Mouse (Mus musculus) T-helper 17 cell (primary cell): ENCODE measurements around the gene Esr1.
"Not testable (repeated sequence)": the region's sequence is repeated elsewhere in the genome, so short reads cannot be mapped to it uniquely, and the experiment has no call there.

Experiments used
- in situ Hi-C, 2 experiments: fragments of 300-600 bp; cut with MboI, MseI; formaldehyde crosslinking; loops; 1 replicate in 1 of 2; 2 replicates in 1 of 2; pipeline ENCODE4 v1.15.1; 2025; ENCODE audit warnings: high pct_unique_total_duplicates in 2 of 2

Gene Esr1

GRCm38 (mm10) chr10:4611386-4612155 is at the start of gene Esr1:
Esr1 (plus strand) TSS chr10:4611593.
- in situ Hi-C loops: no loop called here

GRCm38 (mm10) chr10:4565148-4565547 is 46.2 kb upstream of the Esr1 start:
- in situ Hi-C loops: no loop called here

DNA sequence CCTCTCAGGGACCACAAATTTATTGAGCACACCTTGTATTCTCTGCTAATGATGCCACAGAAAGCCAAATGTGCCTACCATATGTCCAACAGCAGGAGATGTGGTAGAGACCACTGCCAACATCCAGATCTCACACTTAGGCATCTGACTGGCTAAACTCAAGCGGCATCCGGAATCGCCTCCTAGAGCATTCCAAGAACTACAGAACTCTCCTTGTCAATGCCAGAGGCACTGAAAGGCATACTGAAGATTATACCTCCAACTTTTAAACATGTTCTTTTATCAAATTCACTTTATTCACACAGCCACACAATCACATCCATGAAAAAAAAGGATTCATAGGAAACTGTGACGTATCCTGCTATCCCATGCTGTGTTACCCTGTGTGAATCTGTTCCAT is 40.6 kb upstream of the Esr1 start:
- in situ Hi-C loops: no loop called here

GRCm38 (mm10) chr10:4571304-4571703 is 40.1 kb upstream of the Esr1 start:
- in situ Hi-C loops: no loop called here

DNA sequence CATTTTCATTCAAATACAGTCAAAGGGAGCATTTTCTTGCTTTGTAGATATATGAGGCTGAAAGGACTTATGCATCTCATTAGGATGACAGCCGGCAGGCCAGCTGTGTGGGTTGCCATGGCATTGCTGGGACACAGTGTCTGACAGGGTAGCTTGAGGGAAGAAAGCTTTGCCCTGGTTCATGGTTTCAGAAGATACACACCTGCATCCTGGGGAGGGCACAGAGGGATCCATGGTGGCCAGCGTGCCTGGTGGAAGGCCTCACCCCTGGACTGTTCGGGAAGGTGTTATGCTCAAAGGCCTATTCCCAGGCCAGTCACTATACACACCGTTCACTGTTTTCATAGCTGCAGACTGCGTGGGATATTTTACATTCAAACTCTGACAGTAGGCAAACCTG is 29.5 kb upstream of the Esr1 start:
- in situ Hi-C loops: no loop called here

- in situ Hi-C loops: no loop called here
These were observed 24.7 kb upstream of the Esr1 start for GRCm38 (mm10) chr10:4586691-4587090.

DNA sequence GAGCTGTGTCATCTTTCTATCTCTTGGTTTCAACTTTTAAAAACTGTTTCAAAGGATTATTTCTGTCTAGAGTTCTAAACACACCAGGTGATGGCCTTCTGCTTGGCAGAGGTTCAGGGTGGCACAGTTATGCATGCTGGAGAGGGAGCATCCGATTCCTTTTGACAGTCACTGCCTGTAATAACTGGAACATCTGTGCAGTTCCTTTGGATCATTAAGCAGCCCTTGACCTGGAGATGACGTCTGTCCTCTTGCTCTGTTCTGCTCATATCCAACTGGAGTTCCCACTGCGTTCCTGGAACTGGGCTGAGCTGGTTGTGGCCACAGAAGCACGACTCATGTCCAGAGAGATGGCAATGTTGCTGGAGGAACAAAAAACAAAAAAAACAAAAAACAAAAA is 21.8 kb upstream of the Esr1 start:
- in situ Hi-C loops: no loop called here

DNA sequence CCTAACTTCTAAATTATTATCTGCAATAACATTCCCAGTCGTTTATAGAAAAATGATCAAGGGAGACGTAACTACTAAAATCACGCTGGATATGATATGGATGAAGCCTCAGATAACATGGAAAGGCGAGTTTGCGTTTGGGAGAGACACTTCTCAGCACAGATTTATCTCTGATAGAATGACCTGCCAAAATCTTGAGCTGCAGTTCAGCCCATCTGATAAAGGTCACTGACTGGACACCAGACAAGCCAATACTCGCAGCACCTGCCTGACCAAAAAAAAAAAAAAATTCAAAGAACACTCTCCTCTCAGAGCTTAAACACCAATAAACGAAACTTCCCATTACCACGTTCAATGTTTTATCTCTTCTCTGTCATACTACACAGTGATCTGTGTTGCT is 20.4 kb upstream of the Esr1 start:
- in situ Hi-C loops: no loop called here

- in situ Hi-C loops: no loop called here
These were observed 17.6 kb upstream of the Esr1 start for GRCm38 (mm10) chr10:4593828-4594227.

GRCm38 (mm10) chr10:4597211-4597610 is 14.2 kb upstream of the Esr1 start:
- in situ Hi-C loops: loop anchor here in 1 of 2 experiments (5.0 kb wide), 1 partner anchor 60 kb away; no protein-coding TSS in a partner anchor

DNA sequence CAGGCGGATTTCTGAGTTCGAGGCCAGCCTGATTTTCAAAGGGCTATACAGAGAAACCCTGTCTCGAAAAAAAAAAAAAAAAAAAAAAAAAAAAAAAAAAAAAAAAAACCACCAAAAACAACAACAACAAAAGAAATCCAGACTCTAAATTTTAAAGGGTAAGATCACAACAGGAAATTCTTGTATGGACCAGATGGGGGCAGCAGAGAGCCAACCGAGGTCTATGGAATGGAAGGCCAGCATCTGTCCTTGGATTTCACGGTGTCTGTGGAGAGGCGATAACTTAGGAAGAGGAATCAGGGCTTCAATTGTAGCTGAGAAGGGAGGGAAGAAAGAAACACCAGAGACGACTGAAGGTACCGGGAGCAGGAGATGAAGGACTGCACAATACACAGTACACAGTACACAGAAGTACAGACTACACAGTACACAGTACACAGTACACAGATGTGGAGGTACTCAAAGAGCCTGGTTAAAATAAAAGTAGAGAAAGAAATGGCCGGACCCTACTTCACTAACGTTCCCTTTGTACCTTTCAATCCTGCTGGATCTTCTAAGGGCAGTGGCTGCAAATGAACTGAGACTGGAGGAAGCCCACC is 13.1 kb upstream of the Esr1 start:
- in situ Hi-C loops: loop anchor here in 1 of 2 experiments (5.0 kb wide), 1 partner anchor 59 kb away; no protein-coding TSS in a partner anchor

- in situ Hi-C loops: loop anchor here in 1 of 2 experiments (5.0 kb wide), 1 partner anchor 58 kb away; no protein-coding TSS in a partner anchor
These were observed 12.5 kb upstream of the Esr1 start for GRCm38 (mm10) chr10:4598916-4599315.

DNA sequence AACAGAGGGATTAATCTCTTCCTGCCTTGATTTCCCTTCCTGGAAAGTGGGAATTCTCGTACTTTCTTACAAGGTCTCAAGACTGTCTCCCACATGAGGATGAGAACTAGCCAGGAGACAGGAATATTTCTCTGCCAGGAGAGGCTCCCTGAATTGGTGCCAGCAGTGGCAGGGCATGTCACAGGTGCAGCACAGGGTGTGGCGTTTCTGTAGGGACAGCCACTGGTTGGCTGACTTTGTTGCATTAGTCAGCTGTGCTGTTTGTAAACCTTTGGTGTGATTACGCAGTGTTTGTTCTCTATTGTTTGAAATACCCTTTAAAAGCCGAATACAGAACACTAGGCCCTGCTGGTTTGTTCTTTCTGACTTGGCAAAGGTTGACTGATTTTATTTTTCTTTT is 11.8 kb upstream of the Esr1 start:
- in situ Hi-C loops: loop anchor here in 1 of 2 experiments (5.0 kb wide), 1 partner anchor 58 kb away; no protein-coding TSS in a partner anchor

- in situ Hi-C loops: no loop called here
These were observed 10.5 kb upstream of the Esr1 start for GRCm38 (mm10) chr10:4600796-4601474.

DNA sequence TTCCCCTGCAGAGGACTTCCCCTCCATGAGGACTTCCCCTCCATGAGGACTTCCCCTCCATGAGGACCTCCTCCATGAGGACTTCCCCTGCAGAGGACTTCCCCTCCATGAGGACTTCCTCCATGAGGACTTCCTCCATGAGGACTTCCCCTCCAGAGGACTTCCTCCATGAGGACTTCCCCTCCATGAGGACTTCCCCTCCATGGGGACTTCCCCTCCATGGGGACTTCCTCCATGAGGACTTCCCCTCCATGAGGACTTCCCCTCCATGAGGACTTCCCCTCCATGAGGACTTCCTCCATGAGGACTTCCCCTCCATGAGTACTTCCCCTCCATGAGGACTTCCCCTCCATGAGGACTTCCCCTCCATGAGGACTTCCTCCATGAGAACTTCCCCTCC is 9.8 kb upstream of the Esr1 start:
- in situ Hi-C loops: not testable (repeated sequence)

DNA sequence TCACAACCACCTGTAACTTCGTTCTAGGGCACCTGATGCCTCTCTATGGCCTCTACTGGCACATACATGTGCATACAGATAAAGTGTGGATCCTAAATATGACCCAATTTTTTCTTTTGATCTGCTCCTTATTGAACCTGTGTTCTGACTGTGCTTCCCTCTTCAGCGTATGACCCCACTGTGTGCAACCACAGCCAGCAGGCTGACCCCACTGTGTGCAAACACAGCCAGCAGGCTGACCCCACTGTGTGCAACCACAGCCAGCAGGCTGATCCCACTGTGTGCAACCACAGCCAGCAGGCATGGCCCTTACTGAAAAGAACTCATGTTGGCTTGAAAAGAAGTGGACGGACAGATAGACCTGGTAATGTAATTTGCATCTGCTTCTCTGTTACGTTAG is 8.9 kb upstream of the Esr1 start:
- in situ Hi-C loops: no loop called here

GRCm38 (mm10) chr10:4604527-4605209 is 6.7 kb upstream of the Esr1 start:
- in situ Hi-C loops: no loop called here

DNA sequence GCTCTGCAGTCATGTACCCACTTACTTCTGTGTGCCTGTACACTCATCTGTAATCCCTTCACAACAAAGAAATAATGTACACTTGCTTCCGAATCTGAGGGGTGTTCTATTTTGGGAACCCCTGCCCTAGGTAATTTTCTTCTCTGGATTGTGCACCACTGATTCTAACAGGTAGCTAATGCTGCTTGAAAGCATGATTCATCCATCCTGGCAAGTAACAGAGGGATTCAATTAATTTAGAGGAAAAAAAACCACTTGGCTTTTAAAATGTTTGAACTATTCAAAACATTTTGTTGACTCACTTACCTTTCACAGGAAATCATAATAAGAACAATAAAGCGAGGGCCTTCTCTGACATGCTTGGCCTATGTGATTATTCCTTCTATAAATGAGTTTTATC is 1.2 kb upstream of the Esr1 start:
- in situ Hi-C loops: no loop called here

DNA sequence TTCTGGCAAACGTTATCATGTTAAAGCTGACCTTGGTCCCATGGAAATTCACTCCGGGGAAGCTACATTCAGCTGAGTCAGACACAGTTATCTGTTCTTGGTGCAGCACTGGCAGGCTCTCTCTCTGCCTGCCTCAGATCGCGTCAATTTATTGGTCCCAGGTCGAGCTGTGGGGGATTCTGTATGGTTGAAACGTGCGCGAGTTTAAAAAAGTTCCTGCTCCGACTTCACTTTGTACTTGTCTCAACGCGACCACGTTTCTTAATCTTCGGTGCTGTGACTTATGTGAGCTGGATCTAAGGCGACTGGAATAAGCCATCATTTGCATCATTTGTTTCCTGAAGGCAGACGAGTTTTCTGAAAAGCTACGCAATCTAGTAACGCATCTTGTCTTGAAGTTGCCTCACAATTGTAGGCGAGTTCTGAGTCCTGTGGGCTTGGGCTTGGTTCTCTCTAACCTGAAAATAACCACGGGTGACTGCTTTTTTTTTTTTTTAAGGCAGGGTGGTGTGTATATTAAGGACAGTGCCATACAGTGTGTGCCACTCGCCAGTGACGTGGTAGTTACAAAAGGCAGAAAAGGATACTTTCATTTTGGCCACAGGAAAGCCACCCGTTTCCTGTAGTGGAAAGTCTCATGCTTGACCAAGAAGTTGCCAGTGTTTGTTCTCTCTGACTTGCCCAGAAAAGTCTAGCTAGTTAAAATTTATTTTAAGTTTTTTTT is 1.1 kb downstream of the Esr1 start:
- in situ Hi-C loops: no loop called here

- in situ Hi-C loops: no loop called here
These were observed 6.6 kb downstream of the Esr1 start for GRCm38 (mm10) chr10:4618026-4618425.

DNA sequence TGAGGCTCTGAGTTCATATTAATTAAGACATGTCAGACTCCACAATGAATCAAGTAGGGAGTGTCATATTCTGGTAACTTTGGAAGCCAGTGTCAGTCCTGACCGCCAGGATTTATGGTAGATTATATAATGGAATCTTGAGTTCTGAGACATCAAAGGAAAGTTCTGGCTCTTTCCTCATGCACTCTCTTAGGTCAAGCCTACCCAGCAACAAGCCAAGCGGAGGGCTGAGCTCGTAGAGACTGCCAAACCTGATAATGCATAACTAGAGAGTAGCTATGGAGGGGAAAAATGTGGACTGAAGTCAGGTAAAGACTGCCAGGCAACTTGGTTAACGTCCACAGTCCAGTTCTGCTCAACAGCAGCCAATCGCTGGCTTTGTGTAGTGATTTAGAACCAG is 7.3 kb downstream of the Esr1 start:
- in situ Hi-C loops: no loop called here
